Mouse (Mus musculus): ENCODE measurements around the gene Tsx. TPM values are rescaled to one million over a fixed set of nuclear protein-coding genes. Genes with fewer than 3 reads are reported as not detected.

The Tsx gene
- polyA plus RNA-seq, 1 experiment, result 0.92 TPM

DNA sequence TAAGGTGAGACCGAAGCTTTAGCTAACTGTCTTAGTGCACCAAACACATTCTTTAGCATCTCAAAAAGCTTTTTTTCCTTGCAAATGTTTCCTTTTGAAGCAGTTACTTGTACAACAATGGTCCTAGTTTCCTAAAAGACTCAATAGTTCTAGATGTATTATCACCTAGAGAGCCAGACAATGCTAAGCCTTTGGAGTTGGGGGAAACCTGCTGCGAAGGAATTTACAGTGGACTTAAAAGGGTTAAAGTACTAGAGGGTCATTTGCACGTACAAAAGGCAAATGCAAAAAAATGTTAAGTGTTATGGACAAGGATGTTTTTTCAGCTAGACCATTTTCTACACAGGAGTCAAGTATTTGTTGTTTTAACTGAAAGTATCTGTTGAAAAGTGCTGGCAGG is 58.1 kb downstream of the Tsx start:
- no peak for DNase-seq (ENCODE audit: extremely low spot score in 1 of 2, low spot score in 1 of 2)

Other genes with a start within 250 kb of the Tsx start
- 61.8 and 69.8 TPM in 2 replicates for gene Nap1l2, start 227.8 kb upstream of the Tsx start, polyA plus RNA-seq (2012; rRNA removed)
- not detected in 2 replicates for gene Cdx4, start 93.1 kb upstream of the Tsx start, polyA plus RNA-seq (2012; rRNA removed)
- 12.1 and 13.6 TPM in 2 replicates for gene Chic1, start 58.0 kb upstream of the Tsx start, polyA plus RNA-seq (2012; rRNA removed)
- not detected in 2 replicates for gene Gm26992, start 7.5 kb downstream of the Tsx start, polyA plus RNA-seq (2012; rRNA removed)
- gene Zcchc13, start 216.1 kb downstream of the Tsx start, polyA plus RNA-seq (2012; rRNA removed), result 0.16 TPM in 1 of 2 replicates, not detected in the other